Mouse (Mus musculus): ENCODE data around the gene Slc2a9.

DNA sequence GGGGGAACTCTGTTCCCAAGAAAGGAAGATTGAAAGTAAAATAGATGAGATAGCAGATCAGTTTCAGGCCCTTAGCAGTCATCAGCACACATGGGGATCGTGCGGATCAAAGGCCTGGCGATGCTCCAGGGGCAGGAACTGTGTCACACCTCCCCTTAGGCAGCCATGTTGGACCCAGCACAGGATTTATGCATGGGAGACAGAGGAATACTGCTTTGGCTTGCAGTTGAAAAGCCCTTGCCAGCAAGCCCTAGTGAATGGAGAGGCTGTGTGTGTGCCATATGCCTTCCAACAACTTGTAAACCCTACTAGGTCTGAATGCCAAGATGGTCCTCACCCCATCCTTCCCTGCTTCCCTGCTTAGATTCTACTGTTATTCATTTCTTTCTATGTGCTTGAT, 54.8 kb downstream of the Slc2a9 start:
- no peak for TF ChIP-seq POLR2A (IDR thresholded peaks at IDR 0.05; ENCODE audit: insufficient read depth, low read length)
- no peak for TF ChIP-seq CTCF (IDR thresholded peaks at IDR 0.05; ENCODE audit: low read depth, low read length)

Measured in ES-Bruce4 (cell line).